Mouse (Mus musculus) limb, embryonic 14.5 days (tissue): Measurements from ENCODE around the gene Zfp335. TPM values are rescaled to one million over a fixed set of nuclear protein-coding genes. Genes with fewer than 3 reads are reported as not detected.

Experiments used
- ATAC-seq: fragments of 200-750 bp; cut with Nextera tagmentation; 2 replicates; pipeline ENCODE4 v1.8.0; 2017; ENCODE audit warnings: low read depth, moderate number of reproducible peaks, moderate TSS enrichment; ENCODE audit not compliant: low FRiP score
- DNase-seq: peaks from one replicate; pipeline ENCODE4 v3.0.0-alpha.2; 2015; ENCODE audit warnings: low spot score
- H3K27ac ChIP-seq: fragments of 300-500 bp; sonication (generic); replicated peaks from 2 replicates; pipeline ENCODE4 v1.5.1; 2014; ENCODE audit warnings: low read depth, mild to moderate bottlenecking, low read length, moderate library complexity, mixed read lengths
- H3K27me3 ChIP-seq: fragments of 300-500 bp; sonication (generic); 2 replicates; pipeline ENCODE4 v1.6.1; 2014; ENCODE audit warnings: low read length, mixed read lengths; ENCODE audit not compliant: control insufficient read depth, insufficient read depth
- H3K36me3 ChIP-seq: fragments of 300-500 bp; sonication (generic); 2 replicates; pipeline ENCODE4 v1.6.1; 2014; ENCODE audit warnings: mild to moderate bottlenecking, low read length, moderate library complexity, mixed read lengths; ENCODE audit not compliant: control insufficient read depth, insufficient read depth
- H3K4me1 ChIP-seq: fragments of 300-500 bp; sonication (generic); 2 replicates; pipeline ENCODE4 v1.6.1; 2014; ENCODE audit warnings: antibody characterized with exemption, low read length, mixed read lengths; ENCODE audit not compliant: control insufficient read depth, insufficient read depth
- H3K4me2 ChIP-seq: fragments of 300-500 bp; sonication (generic); replicated peaks from 2 replicates; pipeline ENCODE4 v1.6.1; 2014; ENCODE audit warnings: low read depth, mild to moderate bottlenecking, low read length, moderate library complexity; ENCODE audit not compliant: severe bottlenecking
- H3K4me3 ChIP-seq: fragments of 300-500 bp; sonication (generic); replicated peaks from 2 replicates; pipeline ENCODE4 v1.5.1; 2014; ENCODE audit warnings: low read length
- H3K9ac ChIP-seq: fragments of 300-500 bp; sonication (generic); 2 replicates; pipeline ENCODE4 v1.6.1; 2014; ENCODE audit warnings: mild to moderate bottlenecking, low read depth, low read length, moderate library complexity; ENCODE audit not compliant: severe bottlenecking
- H3K9me3 ChIP-seq: fragments of 300-500 bp; sonication (generic); 2 replicates; pipeline ENCODE4 v1.6.1; 2016; ENCODE audit warnings: low read length; ENCODE audit not compliant: control insufficient read depth
- POLR2A ChIP-seq: fragments of 200-500 bp; IDR thresholded peaks from 2 replicates; pipeline ENCODE4 v1.8.0; 2012; ENCODE audit warnings: inconsistent platforms, mild to moderate bottlenecking, moderate library complexity, borderline replicate concordance; ENCODE audit not compliant: insufficient read depth, insufficient read length; ENCODE audit errors: extremely low read depth
- whole genome bisulfite sequencing: fragments of 180-500 bp; shearing (Covaris S2); extraction: QIAGEN DNeasy Blood & Tissue Kit; methylation state at CpG from one replicate; pipeline ENCODE4 v1.1.7; 2014; 5-methylcytosine and 5-hydroxymethylcytosine counted together
- polyA plus RNA-seq, 2 experiments: library from polyadenylated mRNA; depleted of rRNA in 1 of 2; stranded (reverse) in 1 of 2; unstranded in 1 of 2; fragments of >200 nt; fragmentation: Nextera tagmentation in 1 of 2; extraction: Ambion mirVana in 1 of 2; gene quantifications; 2 replicates each; pipeline versions ENCODE4 v1.2.1 to v1.2.3; 2012 to 2014

The Zfp335 gene
- polyA plus RNA-seq, 2 experiments, result 13.7 to 37.9 TPM

DNA sequence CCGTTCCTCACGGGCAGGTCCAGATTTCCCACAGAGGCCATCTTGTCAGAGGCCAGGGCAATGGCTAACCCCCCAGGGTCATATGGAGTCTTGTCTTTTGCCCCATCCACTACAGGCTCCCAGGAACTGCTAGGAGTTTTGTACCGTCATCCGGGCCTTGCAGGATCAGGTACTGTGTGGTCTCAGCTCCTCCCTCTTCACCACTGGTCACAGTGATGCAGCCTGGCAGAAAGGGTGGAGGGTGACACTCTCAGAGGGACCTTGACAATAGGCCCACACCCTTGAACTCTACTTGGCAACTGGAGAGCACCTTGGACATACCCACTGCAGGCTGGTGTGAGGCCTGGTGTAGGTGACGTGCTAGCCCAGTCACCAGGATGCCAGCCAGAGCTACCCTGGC, 3.5 kb downstream of the Zfp335 start:
- H3K4me1 ChIP-seq, result peaks cover 15% of the 10 kb centered on the region
- no peak overlapping the region for H3K9ac ChIP-seq
- ATAC-seq (no peak), DNase-seq (no peak)
- no peak overlapping the region for H3K4me3 ChIP-seq
- H3K4me2 ChIP-seq, result no peak overlapping the region
- H3K9me3 ChIP-seq, result peaks cover 5% of the 10 kb centered on the region
- H3K36me3 ChIP-seq, result peaks cover 65% of the 10 kb centered on the region
- TF ChIP-seq POLR2A, result no peak
- 94% methylated on average over 5 of the region's 5 CpGs for whole genome bisulfite sequencing
- no peaks in the 10 kb centered on the region for H3K27me3 ChIP-seq
- no peak overlapping the region for H3K27ac ChIP-seq

DNA sequence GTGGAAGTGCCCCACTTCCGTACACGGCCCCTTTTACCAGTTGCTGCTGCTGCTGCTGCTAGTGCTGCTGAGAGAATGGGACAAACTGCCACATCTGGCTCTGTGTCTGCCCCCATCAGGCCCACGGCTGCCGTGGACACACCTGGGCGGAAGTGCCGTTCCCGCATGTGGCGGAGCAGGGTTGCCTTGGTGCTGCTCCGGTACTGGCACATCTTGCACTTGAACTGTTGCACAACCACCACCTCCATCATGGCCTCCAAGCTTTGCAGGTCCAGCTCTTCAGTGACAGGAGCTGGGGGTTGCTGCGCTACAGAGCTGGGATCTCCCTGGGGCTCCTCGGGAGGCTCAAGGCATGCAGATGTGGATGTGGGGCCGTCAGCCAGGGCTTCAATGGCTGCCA, 4.0 kb downstream of the Zfp335 start:
- no peak overlapping the region for H3K4me3 ChIP-seq
- ATAC-seq (no peak), DNase-seq (no peak)
- no peaks in the 10 kb centered on the region for H3K27me3 ChIP-seq
- H3K36me3 ChIP-seq, result peaks cover 70% of the 10 kb centered on the region
- no peak overlapping the region for H3K27ac ChIP-seq
- 95% methylated on average over 12 of the region's 12 CpGs for WGBS
- TF ChIP-seq POLR2A, result no peak
- no peak overlapping the region for H3K9ac ChIP-seq
- peaks cover 15% of the 10 kb centered on the region for H3K4me1 ChIP-seq
- peaks cover 5% of the 10 kb centered on the region for H3K9me3 ChIP-seq
- H3K4me2 ChIP-seq, result no peak overlapping the region

DNA sequence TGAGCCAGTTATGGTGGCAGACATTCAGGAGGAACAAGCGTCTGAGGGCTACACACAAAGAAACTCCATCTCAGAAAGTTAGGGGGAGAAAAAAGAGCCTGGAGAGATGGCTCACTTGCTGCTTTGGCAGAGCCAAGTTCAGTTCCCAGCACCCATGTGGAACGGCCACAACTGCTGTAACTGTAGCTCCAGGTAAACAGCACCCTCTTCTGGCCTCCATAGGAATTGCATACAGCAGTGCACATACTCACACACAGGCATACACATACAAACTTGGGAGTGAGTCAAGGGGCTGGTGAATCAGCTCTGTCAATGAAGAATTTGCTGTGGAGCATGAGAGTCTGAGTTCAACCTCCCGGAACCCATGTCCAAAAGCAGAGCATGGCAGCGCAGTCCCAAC, 5.5 kb downstream of the Zfp335 start:
- H3K9ac ChIP-seq, result no peak overlapping the region
- ATAC-seq (no peak), DNase-seq (no peak)
- peaks cover 85% of the 10 kb centered on the region for H3K36me3 ChIP-seq
- H3K27me3 ChIP-seq, result no peaks in the 10 kb centered on the region
- no peak overlapping the region for H3K4me3 ChIP-seq
- no peak overlapping the region for H3K27ac ChIP-seq
- H3K4me2 ChIP-seq, result no peak overlapping the region
- 95% methylated on average over 4 of the region's 4 CpGs for WGBS
- H3K4me1 ChIP-seq, result peaks cover 11% of the 10 kb centered on the region; the same call in 1 of the 2 replicates
- H3K9me3 ChIP-seq, result peaks cover 5% of the 10 kb centered on the region
- TF ChIP-seq POLR2A, result no peak

DNA sequence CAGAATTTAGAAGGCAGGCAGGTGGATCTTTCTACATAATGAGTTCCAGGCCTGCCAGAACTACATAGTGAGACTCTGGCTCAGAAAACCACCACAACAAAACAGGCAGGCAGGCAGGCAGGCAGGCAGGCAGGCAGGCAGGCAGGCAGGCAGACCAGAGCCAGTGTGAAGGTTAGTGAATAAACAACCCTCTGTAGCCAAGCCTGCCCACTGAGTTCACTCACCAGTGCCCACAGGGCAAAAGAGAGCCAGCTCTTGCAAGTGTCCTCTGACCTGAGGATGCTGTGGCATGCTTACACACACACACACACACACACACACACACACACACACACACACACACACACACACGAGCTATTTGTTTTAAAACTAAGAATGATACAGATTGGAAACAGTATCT, 8.1 kb downstream of the Zfp335 start:
- Histone ChIP-seq H3K27ac (no peak overlapping the region), H3K36me3 (peaks cover 99% of the 10 kb centered on the region), H3K9ac (no peak overlapping the region), H3K9me3 (peaks cover 5% of the 10 kb centered on the region), H3K4me3 (no peak overlapping the region), H3K27me3 (no peaks in the 10 kb centered on the region), H3K4me1 (no peaks in the 10 kb centered on the region), H3K4me2 (no peak overlapping the region)
- TF ChIP-seq POLR2A, result no peak
- 87% methylated on average over 1 of the region's 1 CpGs for WGBS
- ATAC-seq, result no peak
- DNase-seq, result no peak

GRCm38 (mm10) chr2:164901380-164901779, 10.2 kb downstream of the Zfp335 start:
- H3K4me1 ChIP-seq, result no peaks in the 10 kb centered on the region
- no peaks in the 10 kb centered on the region for H3K27me3 ChIP-seq
- no peak overlapping the region for H3K27ac ChIP-seq
- TF ChIP-seq POLR2A, result no peak
- WGBS, result 92% methylated on average over 13 of the region's 13 CpGs
- no peak overlapping the region for H3K4me2 ChIP-seq
- H3K9ac ChIP-seq, result no peak overlapping the region
- H3K4me3 ChIP-seq, result no peak overlapping the region
- DNase-seq (no peak), ATAC-seq (no peak)
- H3K9me3 ChIP-seq, result peaks cover 4% of the 10 kb centered on the region
- H3K36me3 ChIP-seq, result peaks cover 99% of the 10 kb centered on the region
